Mouse (Mus musculus) lung, postnatal 0 days (tissue): Measurements from ENCODE around the gene Rpl10a.

Source experiments
- CTCF ChIP-seq: IDR thresholded peaks from 2 replicates; pipeline ENCODE4 v1.5.1; 2016; ENCODE audit warnings: antibody characterized with exemption, mild to moderate bottlenecking
- EP300 ChIP-seq: IDR thresholded peaks from 2 replicates; pipeline ENCODE4 v1.6.1; 2016; ENCODE audit warnings: antibody characterized with exemption, mild to moderate bottlenecking, control low read depth

DNA sequence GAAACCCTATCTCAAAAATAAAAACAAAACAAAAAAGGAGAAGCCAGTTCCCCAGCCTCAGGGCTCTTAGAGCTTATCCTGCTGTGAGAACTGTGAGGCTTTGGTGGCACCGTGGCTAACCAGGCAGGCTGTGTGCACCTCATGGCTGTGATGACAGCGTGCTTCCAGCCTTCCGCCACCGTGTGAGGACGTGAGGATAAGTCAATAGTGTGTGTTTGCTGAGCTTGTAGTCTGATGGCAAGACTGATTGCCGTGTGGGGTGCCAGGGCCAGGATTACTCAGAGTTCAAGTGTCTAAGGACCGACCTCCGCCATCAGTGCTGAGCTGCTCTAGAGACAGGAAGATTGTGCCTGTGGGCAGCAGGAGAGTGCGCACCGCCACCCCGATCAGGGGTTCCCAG is 37.6 kb upstream of the Rpl10a start:
- TF ChIP-seq CTCF (no peak), EP300 (no peak)
